Mouse (Mus musculus): ENCODE results near the gene Ctrc. TPM values are rescaled to one million over a fixed set of nuclear protein-coding genes. Genes with fewer than 3 reads are reported as not detected.

Ctrc gene
- polyA plus RNA-seq (2014; fragmentation: Illumina TruSeq; extraction: RNeasy Lipid Tissue Mini Kit (QIAGEN cat#74804)) = not detected

GRCm38 (mm10) chr4:141845999-141846398, at the start of gene Ctrc:
TSS of gene Ctrc (minus strand) at chr4:141846359.

GRCm38 (mm10) chr4:141874601-141875460, 28.7 kb upstream of the Ctrc start, which contains the start of gene Efhd2:
TSS of gene Efhd2 (minus strand) at chr4:141874920.

GRCm38 (mm10) chr4:141826060-141826459, 20.1 kb downstream of the Ctrc start, which contains the start of gene Cela2a:
TSS of gene Cela2a (minus strand) at chr4:141826160.

GRCm38 (mm10) chr4:141793282-141794151, 52.6 kb downstream of the Ctrc start, which contains the start of gene Casp9:
TSS of gene Casp9 (plus strand) at chr4:141793612.

GRCm38 (mm10) chr4:141790524-141790990, 55.6 kb downstream of the Ctrc start, which contains the start of gene Dnajc16:
TSS of gene Dnajc16 (minus strand) at chr4:141790931.

Other genes starting within 250 kb of the Ctrc start
- gene Fblim1, start 240.3 kb downstream of the Ctrc start, polyA plus RNA-seq (2014; fragmentation: Illumina TruSeq; extraction: RNeasy Lipid Tissue Mini Kit (QIAGEN cat#74804)) = 17.2 TPM
- not detected for gene Tmem82, start 227.7 kb downstream of the Ctrc start, polyA plus RNA-seq (2014; fragmentation: Illumina TruSeq; extraction: RNeasy Lipid Tissue Mini Kit (QIAGEN cat#74804))
- not detected for gene Slc25a34, start 222.5 kb downstream of the Ctrc start, polyA plus RNA-seq (2014; fragmentation: Illumina TruSeq; extraction: RNeasy Lipid Tissue Mini Kit (QIAGEN cat#74804))
- 1.4 TPM for gene Plekhm2, start 181.5 kb downstream of the Ctrc start, polyA plus RNA-seq (2014; fragmentation: Illumina TruSeq; extraction: RNeasy Lipid Tissue Mini Kit (QIAGEN cat#74804))
- gene Rsc1a1, start 160.8 kb downstream of the Ctrc start, polyA plus RNA-seq (2014; fragmentation: Illumina TruSeq; extraction: RNeasy Lipid Tissue Mini Kit (QIAGEN cat#74804)) = not detected
- 42.6 TPM for gene Ddi2, start 122.9 kb downstream of the Ctrc start, polyA plus RNA-seq (2014; fragmentation: Illumina TruSeq; extraction: RNeasy Lipid Tissue Mini Kit (QIAGEN cat#74804))
- not detected for gene Agmat, start 99.7 kb downstream of the Ctrc start, polyA plus RNA-seq (2014; fragmentation: Illumina TruSeq; extraction: RNeasy Lipid Tissue Mini Kit (QIAGEN cat#74804))
- 7.3 TPM for gene Dnajc16, start 55.4 kb downstream of the Ctrc start, polyA plus RNA-seq (2014; fragmentation: Illumina TruSeq; extraction: RNeasy Lipid Tissue Mini Kit (QIAGEN cat#74804))
- gene Casp9, start 52.7 kb downstream of the Ctrc start, polyA plus RNA-seq (2014; fragmentation: Illumina TruSeq; extraction: RNeasy Lipid Tissue Mini Kit (QIAGEN cat#74804)) = 16.1 TPM
- gene Cela2a, start 20.2 kb downstream of the Ctrc start, polyA plus RNA-seq (2014; fragmentation: Illumina TruSeq; extraction: RNeasy Lipid Tissue Mini Kit (QIAGEN cat#74804)) = not detected
- 2.5 TPM for gene Efhd2, start 28.6 kb upstream of the Ctrc start, polyA plus RNA-seq (2014; fragmentation: Illumina TruSeq; extraction: RNeasy Lipid Tissue Mini Kit (QIAGEN cat#74804))
- gene Fhad1, start 168.7 kb upstream of the Ctrc start, polyA plus RNA-seq (2014; fragmentation: Illumina TruSeq; extraction: RNeasy Lipid Tissue Mini Kit (QIAGEN cat#74804)) = 3.0 TPM
- gene Tmem51, start 237.9 kb upstream of the Ctrc start, polyA plus RNA-seq (2014; fragmentation: Illumina TruSeq; extraction: RNeasy Lipid Tissue Mini Kit (QIAGEN cat#74804)) = not detected